Mouse (Mus musculus) CH12.LX (cell line): Measurements from ENCODE around the gene Srsf6.

ENCODE experiments used
- CHD1 ChIP-seq: IDR thresholded peaks from 2 replicates; pipeline ENCODE4 v1.6.1; 2012; ENCODE audit warnings: low read depth, low read length, improper control_type of control experiment, inconsistent platforms
- CTCF ChIP-seq, 2 experiments: IDR thresholded peaks in 1 of 2; conservative IDR thresholded peaks in 1 of 2; 2 replicates each; pipeline ENCODE4 v1.5.1; 2011 to 2012; ENCODE audit warnings: low read depth in 2 of 2, low read length in 2 of 2, improper control_type of control experiment in 1 of 2, inconsistent platforms in 1 of 2, mild to moderate bottlenecking in 1 of 2, moderate library complexity in 1 of 2
- ELF1 ChIP-seq: IDR thresholded peaks from 2 replicates; pipeline ENCODE4 v1.6.1; 2014; ENCODE audit warnings: low read depth, mild to moderate bottlenecking, inconsistent platforms, low read length, improper control_type of control experiment
- HCFC1 ChIP-seq: IDR thresholded peaks from 2 replicates; pipeline ENCODE4 v1.6.1; 2012; ENCODE audit warnings: low read depth, mild to moderate bottlenecking, inconsistent platforms, low read length, improper control_type of control experiment
- JUND ChIP-seq: conservative IDR thresholded peaks from 2 replicates; pipeline ENCODE4 v1.6.1; 2011; ENCODE audit warnings: low read depth, low read length, improper control_type of control experiment
- MAZ ChIP-seq: IDR thresholded peaks from 2 replicates; pipeline ENCODE4 v1.6.1; 2012; ENCODE audit warnings: low read depth, mild to moderate bottlenecking, inconsistent platforms, low read length, improper control_type of control experiment, moderate library complexity
- NELFE ChIP-seq: IDR thresholded peaks from 2 replicates; pipeline ENCODE4 v1.6.1; 2011; ENCODE audit warnings: low read depth, low read length, improper control_type of control experiment
- SMC3 ChIP-seq: IDR thresholded peaks from 2 replicates; pipeline ENCODE4 v1.6.1; 2011; ENCODE audit warnings: low read depth, low read length, improper control_type of control experiment
- ZC3H11A ChIP-seq: IDR thresholded peaks from 2 replicates; pipeline ENCODE4 v1.6.1; 2012; ENCODE audit warnings: low read depth, mild to moderate bottlenecking, inconsistent platforms, low read length, improper control_type of control experiment
- ZKSCAN1 ChIP-seq: IDR thresholded peaks from 2 replicates; pipeline ENCODE4 v1.6.1; 2012; ENCODE audit warnings: low read depth, inconsistent platforms, low read length, improper control_type of control experiment, borderline replicate concordance

DNA sequence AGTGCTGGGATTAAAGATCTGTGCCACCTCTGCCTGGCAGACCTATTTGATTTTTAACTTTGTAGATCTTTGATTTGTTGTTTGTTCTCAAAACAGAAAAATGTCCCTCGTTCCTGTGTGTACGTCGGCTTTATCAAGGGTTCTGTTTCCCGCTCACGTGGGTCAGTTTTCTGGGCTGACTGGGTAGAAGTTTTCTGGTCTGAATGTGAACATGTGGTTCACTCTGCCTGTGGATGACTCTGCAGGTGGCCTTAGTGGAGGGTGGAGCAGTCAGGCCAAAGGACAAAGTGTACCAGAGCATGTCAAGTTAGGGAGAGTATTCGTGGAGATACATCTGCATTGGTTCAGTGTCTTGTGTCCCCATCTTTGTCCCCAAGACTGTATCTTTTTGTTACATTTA, 53.1 kb downstream of the Srsf6 start:
- TF ChIP-seq NELFE: no peak
- no peak for TF ChIP-seq HCFC1
- no peak for TF ChIP-seq ELF1
- no peak for TF ChIP-seq CTCF (conservative IDR thresholded peaks at IDR 0.05 in 1 of 2, IDR thresholded peaks at IDR 0.05 in 1 of 2; ENCODE audit: low read depth in 2 of 2, low read length in 2 of 2)
- no peak for TF ChIP-seq CHD1
- TF ChIP-seq SMC3: no peak
- TF ChIP-seq JUND: no peak
- no peak for TF ChIP-seq ZC3H11A
- no peak for TF ChIP-seq ZKSCAN1
- no peak for TF ChIP-seq MAZ
